Mouse (Mus musculus) C2C12 (cell line): ENCODE measurements at regions not wholly inside any gene's neighbourhood (a gene's known extent, or its start where the extent isn't known, plus 50 kb on each side); places are given as distances from the start of the nearest gene placed in this dataset.

Experiments used
- H3K27me3 ChIP-seq: one replicate; pipeline ENCODE4 v1.6.1; 2011; ENCODE audit not compliant: control insufficient read depth, insufficient read depth, insufficient read length
- H3K36me3 ChIP-seq: one replicate; pipeline ENCODE4 v1.6.1; 2011; ENCODE audit not compliant: control insufficient read depth, insufficient read depth
- H3K4me3 ChIP-seq: one replicate; pipeline ENCODE4 v1.5.1; 2011; ENCODE audit warnings: mild to moderate bottlenecking, control low read depth; ENCODE audit not compliant: poor library complexity, insufficient read depth, severe bottlenecking
- H3K79me2 ChIP-seq: one replicate; pipeline ENCODE4 v1.6.1; 2011; ENCODE audit not compliant: control insufficient read depth, insufficient read depth
- H3K79me3 ChIP-seq: one replicate; pipeline ENCODE4 v1.6.1; 2011; ENCODE audit warnings: low read depth, control low read depth
- H3ac ChIP-seq: one replicate; pipeline ENCODE3; 2011; ENCODE audit warnings: low read depth; ENCODE audit not compliant: control insufficient read depth, insufficient read length
- CEBPB ChIP-seq: IDR thresholded peaks from one replicate; pipeline ENCODE4 v1.6.1; 2011; ENCODE audit warnings: low read depth, mild to moderate bottlenecking, control low read depth, moderate library complexity
- CTCF ChIP-seq: IDR thresholded peaks from one replicate; pipeline ENCODE4 v1.5.1; 2011; ENCODE audit not compliant: control insufficient read depth, insufficient read depth, insufficient read length
- FOSL1 ChIP-seq: IDR thresholded peaks from one replicate; pipeline ENCODE4 v1.8.0; 2011; ENCODE audit warnings: mild to moderate bottlenecking, low read length; ENCODE audit not compliant: poor library complexity, insufficient read depth, severe bottlenecking
- MAX ChIP-seq: IDR thresholded peaks from one replicate; pipeline ENCODE4 v1.6.1; 2011; ENCODE audit warnings: mild to moderate bottlenecking, control low read depth
- MYOD1 ChIP-seq: IDR thresholded peaks from one replicate; pipeline ENCODE4 v1.6.1; 2011; ENCODE audit warnings: low read depth; ENCODE audit not compliant: control insufficient read depth, insufficient read length
- MYOG ChIP-seq: IDR thresholded peaks from one replicate; pipeline ENCODE4 v1.6.1; 2011; ENCODE audit not compliant: control insufficient read depth, insufficient read length; ENCODE audit errors: extremely low read depth
- USF1 ChIP-seq: IDR thresholded peaks from one replicate; pipeline ENCODE4 v1.6.1; 2011; ENCODE audit warnings: low read depth, mild to moderate bottlenecking, control low read depth, moderate library complexity

DNA sequence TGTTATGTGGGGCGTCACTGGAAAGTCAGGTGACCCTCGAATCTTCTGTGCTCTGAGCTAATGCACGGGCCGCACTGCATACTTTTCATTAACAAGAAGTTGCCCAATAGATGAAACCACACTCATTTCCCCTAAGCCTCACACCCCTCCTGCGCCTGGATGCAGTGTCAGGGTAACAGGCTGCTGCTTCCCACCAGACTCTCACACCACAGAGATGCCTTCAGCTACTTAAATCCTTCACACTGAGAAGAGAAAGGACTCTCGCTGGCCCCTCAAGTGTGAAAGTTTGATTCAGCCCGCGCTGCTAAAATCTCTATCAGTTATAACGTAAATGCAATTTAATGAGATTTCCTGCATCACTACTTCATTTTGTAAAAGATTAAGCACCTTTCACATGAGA is 54.5 kb upstream of the Ednrb start:
- no peaks in the 10 kb centered on the region for H3K27me3 ChIP-seq
- H3K79me3 ChIP-seq, result no peaks in the 10 kb centered on the region
- TF ChIP-seq USF1 (no peak), CEBPB (no peak), CTCF (no peak), FOSL1 (no peak), MAX (no peak), MYOG (no peak), MYOD1 (no peak)
- no peaks in the 10 kb centered on the region for H3K79me2 ChIP-seq
- no peaks in the 10 kb centered on the region for H3K36me3 ChIP-seq
- no peak overlapping the region for H3K4me3 ChIP-seq
- H3ac ChIP-seq, result no peak overlapping the region

DNA sequence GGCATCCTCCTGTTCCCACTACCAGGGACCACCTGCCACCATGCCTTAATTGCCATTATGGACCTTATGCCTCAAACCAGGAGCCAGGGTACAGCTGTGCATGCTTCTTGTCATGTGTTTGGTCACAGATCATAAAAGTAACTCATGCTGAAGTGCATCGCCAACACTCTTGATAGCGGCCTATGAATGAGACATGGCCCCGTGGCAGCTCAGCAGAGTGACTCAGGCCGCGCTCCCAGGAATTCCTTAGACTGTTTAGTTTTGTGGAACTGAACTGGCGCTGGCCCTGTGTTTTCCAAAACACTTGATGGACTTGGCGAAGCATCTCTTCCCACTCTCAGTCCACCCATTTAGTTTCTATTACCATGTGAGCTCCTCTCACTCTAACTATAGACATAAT is 51.1 kb upstream of the Ednrb start:
- no peaks in the 10 kb centered on the region for H3K36me3 ChIP-seq
- TF ChIP-seq MYOG (no peak), MYOD1 (no peak), USF1 (no peak), MAX (no peak), FOSL1 (no peak), CTCF (no peak), CEBPB (no peak)
- H3ac ChIP-seq, result no peak overlapping the region
- no peaks in the 10 kb centered on the region for H3K79me3 ChIP-seq
- H3K79me2 ChIP-seq, result no peaks in the 10 kb centered on the region
- H3K4me3 ChIP-seq, result no peak overlapping the region
- no peaks in the 10 kb centered on the region for H3K27me3 ChIP-seq
